Mouse (Mus musculus) urinary bladder, postnatal 10 days (tissue): ENCODE results near the gene Cubn.

Experiments
- DNase-seq: peaks from one replicate; pipeline ENCODE4 v3.0.0; 2022; ENCODE audit warnings: low spot score

The Cubn gene

DNA sequence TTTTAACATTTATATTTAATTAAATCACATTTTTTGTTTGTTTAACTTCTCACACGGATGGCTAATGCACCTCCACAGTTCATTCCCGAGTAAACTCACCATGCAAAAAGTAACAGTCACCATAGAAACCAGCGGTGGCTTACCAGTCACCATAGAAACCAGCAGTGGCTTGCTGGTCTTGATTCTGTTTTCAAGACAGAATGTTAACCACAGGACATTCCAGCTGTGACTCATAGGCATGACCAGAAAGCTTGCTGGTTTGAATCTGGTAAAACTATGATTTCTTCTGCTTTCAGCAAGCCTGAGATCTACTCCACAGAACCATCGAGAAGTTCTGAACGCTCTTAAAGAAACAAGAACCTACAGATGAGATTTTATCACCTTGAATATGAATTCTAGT, 84.3 kb downstream of the Cubn start:
- DNase-seq, result no peak

DNA sequence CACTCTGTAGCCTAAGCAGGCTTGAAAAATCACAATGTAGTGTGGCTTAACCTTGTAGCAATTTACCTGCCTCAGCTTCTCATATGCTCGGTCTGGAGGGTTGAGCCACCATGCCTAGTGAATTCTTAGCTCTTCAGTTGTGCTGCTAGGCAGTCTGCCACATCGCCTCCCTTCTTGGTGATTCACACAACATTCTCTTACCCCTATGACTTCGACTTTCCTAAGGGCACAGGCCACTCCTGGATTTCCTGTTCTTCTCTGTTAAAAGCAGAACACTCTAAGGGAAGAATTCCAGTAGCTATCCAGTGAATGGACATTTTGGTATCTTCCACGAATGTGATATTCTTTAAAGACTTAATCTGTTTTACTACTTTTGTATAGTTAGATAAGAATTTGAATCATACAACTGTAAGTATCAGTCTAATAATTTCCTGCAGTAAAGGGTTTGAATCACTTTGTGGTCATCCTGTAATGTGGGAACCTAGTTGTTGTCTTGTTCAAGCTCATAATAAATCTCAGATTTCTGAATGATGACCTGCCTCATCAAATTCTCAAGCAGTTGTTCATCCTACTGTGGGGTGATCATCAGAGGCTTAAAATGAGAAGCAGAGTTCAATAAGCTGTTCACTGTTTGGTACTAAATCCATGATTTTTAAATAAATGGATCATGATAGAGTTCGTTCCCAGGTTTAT, 86.5 kb downstream of the Cubn start:
- no peak for DNase-seq

DNA sequence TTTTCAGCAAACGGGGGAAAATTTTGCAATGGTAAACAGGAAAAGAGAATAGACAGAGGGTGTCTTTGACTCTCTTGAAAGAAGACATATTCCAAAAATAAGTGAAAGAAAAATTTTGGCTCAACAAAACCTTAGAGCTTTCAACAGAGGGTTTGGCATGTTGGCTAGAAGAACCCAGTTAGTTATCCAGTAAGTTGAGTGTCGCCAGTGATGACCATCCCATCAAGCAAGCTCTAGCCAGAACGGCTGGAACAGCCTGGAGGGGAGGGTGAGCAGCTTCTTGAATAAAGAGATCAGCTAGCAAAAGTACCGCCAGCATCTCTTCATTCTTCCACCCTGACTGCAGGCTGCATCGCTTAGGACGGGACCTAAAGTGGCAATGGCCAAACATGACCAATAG, 90.8 kb downstream of the Cubn start:
- no peak for DNase-seq

DNA sequence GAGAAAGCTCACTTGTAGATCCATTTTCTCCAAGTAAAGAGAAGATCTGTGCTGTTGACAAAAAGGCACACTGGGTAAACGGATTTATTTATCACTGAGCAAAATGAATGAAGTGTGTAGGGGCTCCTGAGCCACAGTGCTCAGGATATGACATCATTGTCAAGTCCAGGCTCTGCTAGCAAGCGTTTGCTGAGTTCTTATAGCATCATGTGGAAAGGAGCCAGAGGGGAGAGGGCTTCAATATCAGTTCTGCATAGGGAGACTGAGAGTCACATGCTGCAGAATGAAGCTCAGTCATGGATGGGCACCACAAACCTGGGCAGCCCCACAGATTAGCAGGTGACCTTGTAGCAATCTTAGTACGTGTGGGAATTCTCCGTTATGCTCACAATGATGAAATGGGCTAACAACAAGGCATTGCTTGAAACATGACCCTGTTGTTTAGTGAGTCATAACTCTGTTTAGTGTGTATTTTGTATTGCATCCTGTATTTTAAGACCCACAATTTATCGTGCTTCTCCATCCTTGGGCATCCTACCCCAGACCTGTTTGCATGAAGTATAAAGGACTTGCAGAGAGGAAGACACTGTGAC, 92.0 kb downstream of the Cubn start:
- no peak for DNase-seq

DNA sequence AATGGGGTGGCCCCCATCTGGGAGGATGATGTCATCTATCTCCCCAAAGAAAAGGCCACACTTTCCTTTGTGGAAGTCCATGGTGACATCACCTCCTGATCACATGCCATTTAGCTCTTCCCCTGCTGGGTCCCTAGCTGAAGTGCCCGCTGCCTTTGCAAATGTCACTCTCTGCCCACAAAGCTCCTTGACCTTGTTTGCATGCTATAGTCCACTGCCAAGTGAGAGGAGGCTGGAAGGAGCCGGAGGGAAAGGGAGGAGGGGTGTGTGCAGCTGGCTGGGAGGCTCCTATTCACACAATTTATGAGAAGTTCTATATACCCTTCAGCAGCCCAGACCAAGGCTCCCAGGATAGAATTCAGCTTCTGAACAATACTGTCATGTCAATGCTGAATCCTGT, 92.7 kb downstream of the Cubn start:
- no peak for DNase-seq

DNA sequence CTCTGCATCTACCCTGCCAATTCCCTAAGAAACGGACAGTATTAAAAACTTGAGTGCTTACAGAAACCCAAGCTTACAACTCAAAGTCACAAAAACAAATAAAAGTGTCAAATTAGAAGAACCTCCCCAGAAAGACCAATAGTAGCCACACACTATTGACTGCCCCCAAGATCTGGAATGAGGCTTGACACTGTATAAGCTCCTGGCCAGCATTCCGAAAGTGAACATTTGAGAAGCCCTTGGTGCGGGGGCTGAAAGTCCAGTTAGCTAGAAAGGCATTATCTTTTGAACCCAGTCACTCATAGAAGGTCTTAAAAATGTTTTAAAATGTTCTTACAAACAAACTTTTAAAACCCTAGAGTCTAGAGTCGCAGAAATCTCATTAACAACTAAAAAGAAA, 93.1 kb downstream of the Cubn start:
- no peak for DNase-seq

DNA sequence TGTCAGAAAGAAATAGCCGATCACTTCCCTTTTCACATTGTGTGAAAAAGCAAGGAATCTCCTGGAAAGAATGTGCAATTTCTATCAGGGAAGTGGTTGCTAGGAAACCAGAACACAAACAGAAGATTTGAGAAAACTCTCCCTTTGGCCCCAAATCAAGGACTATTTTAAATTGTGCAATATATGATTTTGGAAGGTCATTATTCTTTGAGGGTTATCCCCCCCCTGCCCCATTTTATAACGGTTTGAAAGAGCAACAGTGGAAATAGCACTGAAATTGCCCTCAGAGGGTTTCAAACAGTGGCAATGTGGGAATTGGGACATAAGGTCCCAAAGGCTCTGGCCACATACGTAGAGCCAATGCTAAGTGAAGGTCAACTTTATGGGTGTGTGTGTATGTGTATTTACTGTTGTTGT, 95.5 kb downstream of the Cubn start:
- DNase-seq, result no peak

DNA sequence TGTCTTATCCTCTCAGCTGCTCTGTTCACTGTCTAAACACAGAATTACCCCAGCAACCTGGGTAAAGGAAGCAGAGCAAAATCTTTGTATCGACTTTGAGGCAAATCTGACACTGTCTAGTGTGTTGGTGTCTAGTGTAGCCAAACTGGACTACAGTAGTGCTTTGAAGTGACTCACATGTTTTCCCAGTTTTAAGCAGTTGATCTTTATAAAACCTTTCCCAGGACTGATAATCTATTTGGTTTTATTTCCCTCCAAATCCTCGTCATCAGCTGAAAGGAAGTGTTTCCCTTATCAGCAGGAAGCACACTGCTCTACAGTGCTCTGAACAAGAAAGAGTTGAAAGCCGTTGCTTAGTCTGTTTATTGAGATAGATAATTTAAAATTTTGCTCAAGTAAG, 100.6 kb downstream of the Cubn start:
- DNase-seq, result no peak

DNA sequence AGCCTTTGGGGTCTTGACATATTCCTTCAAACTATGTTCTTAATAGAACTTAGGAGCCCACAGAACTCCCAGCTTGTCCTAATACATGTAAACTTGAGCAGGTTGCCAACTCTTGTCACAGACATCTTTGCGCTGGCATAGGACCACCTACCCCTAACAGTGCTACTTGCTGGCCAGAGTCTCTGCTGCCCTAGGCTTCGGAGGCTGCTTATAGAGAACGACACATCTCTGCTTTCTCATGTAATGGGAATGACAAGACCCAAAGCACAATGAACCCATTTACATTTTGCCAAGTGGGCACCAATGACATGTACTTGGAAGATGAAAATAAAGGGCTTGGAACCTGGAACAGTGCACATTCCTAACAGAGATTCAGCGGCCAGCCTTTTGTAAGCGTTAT, 105.0 kb downstream of the Cubn start:
- no peak for DNase-seq

DNA sequence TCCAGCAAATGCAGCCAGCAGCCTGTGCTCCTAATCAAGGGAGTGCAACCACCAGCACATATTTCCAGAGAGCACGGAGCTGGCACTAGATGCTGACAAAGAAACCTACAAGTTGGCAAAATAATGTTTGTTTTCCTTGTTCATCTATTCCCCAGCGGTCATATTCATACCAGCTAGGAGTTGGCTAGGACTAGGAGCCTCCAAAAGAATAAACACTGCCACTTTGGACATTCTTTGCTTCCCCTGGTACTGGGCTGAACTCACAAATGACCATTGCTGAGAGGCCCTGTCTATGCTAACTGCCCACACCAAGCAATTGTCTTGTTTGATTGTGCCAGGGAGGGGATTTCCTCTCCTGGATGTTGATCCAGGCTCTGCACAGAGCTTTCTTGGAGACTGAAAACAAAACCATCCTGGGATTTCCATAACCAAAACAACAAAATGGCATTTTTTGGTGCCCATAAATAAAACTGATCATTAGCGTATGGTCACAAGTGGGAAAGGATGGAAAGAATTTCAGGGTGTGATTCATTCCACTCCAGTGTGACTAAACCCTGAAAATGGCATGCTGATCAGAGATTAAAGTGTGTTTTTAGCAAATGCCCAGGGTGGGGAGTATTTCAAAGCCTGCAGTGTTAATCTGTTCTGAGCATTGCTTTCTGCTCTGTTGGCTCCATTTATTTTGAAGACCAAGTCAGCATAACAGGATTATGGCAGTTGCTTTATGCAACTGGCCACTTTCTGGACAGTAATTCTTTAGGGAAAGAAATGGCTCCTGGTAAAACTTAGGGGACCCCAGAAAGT, 105.9 kb downstream of the Cubn start:
- no peak for DNase-seq

DNA sequence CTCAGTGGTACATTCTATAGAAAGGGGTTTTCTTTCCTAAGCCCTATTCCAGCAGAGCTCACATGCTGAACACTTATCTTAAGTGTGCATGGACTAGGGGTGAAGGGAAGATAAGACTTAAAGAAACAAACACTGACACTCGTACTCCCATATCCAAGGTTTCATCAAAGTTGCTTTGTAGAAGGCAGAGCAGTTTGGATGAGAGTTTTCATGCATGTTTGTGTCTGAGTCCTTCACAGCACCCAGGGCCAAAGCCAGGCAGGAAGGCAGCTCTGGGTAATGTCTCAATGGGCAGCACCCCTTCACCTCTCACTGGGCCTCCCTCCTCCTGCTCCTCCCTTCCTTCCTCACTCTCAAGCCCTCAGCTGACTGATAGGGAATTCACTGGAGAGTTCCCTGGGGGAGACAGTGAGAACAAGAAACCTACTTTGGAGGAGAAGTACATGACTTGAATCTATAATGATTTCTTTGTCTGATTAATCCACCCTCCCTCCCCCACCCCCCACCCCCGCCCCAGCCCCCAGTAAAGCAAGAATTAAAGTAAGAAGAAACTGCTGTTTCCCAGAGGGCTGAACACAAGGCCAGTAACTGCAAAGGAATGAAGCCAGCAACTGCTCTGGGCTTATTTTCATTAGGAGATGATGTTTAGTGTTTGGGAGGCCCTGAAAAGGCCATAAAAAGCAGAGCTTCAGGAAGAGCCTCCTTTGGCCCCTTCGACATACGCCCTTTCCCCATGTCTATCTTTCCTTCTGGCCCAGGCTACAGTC, 106.7 kb downstream of the Cubn start:
- no peak for DNase-seq

DNA sequence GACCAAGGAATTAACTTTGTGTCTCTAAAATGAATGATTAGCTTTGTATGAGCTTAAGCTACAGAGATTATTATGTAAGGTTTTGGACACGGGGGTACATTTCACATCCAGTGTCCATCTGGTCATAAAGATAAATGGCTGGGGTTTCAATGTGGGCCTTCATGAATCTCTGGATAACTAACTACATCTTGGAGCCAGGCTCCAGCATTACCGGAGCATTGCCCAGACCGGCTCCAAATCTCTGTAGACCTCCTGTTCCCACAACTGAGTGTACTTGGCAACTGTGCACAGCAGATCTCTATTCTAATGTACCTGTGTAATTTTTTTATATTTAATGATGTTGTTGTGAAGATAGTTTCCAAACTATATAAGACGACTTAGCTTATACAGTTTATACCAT, 115.4 kb downstream of the Cubn start:
- no peak for DNase-seq

DNA sequence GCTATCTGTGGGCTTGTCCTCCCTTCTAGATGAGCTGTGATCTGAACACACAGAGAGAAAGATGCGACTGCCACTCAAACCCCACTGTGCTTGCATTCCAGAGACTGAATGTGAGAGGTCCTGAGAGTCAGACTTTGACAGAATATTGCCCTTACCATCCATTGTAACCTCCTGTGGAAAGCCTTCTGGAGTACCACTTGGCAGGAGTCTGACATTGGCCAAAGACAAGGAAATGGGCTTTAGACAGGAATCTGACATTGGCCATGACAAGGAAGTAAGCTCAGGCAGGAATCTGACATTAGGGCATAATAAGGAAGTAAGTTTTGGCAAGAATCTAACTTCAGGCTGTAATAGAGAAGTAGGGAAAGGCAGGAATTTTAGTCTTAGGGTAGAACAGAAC, 118.3 kb downstream of the Cubn start:
- DNase-seq, result no peak

DNA sequence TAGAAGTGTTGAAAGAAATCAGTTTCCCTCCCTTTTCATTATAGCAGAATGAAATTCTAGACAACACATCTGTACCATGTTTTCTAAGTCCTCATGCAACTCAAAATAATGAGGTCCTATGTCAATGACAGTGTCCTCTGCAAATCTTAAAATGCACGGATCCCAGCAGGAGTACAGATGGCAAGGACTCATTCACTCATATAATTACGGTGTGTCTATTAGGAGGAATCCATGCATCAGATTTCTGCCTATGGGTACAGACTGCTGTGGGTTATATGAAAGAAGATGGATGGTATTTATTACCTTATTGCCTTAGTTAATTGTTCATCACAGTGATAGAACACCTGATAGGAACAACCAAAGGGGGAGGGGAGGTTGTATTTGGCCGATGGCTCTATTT, 118.8 kb downstream of the Cubn start:
- no peak for DNase-seq

DNA sequence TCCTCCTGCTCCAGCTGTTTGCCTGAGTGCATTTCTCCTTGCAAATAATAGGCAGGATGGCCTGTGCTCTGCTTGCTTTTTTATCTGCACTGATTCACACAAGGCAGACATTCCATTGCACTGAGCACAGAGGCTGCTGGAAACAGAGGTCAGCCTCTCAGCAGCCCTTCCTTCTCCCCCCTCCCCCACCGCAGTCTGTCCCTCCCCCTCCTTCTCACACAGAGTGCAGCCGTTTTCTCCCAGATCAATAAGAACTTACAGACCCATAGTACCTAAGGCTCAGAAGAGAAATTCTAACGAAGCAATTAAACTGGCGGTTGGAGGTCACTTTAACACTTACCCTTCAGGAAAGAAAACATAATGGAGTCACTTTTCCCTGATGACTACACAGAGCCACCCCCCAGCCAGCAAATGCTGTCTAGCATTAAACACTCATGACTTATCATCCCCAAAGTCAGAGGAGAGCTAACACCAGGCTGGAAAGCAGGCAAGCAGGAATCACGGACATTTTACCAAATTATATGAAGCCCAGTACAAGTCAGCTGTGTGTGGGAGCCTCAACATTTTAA, 119.3 kb downstream of the Cubn start:
- no peak for DNase-seq

DNA sequence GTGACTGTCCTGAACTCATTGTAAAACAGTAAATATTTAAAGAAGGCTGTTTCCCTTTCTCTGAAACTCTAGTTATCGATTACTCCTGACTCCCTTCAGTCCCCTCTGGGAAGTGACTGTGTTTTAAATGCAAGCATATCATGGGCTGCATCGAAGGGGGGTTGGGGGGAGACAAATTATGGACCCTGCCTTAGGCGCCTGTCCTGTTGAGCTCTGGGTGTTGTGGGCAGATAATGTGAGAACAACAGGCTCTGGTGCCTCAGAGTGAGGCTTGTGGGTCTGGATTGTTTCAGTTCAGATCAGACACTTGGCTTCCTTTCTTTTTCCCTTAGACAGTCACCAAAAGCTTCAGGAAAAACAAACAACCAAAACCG, 119.8 kb downstream of the Cubn start:
- no peak for DNase-seq

DNA sequence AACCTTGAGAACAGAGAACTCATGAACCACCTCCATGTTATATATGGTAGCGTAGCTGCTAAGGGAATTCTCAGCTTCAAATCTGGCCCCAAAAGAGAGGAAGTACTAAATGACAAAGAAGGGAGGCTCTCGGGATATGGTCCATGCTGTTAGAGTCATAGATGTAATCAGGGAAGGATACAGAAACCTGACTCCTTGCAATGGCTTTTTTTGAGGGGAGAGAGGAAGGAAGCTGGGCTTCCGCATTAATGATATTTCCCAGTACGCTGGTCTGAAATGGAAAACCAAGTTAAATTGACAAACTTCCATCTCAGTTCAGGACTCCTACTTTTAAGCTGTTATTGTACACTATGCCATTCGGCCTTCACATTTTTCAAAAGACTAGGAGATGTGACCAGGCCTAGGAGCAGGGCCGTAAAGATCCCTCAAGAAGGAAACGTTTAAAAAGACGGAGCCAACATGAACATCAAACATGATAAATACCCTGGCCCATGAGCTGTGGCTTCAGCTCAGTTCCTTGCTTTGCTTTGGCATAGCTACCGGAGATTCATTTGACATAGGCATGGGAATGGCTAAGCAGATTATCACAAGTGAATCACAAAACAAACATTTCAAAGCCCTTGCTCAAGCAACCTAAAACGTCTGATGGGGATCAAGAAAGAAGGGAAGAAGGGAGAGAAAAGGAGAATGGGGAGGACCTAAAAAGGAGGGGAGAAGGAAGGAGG, 120.4 kb downstream of the Cubn start:
- no peak for DNase-seq

DNA sequence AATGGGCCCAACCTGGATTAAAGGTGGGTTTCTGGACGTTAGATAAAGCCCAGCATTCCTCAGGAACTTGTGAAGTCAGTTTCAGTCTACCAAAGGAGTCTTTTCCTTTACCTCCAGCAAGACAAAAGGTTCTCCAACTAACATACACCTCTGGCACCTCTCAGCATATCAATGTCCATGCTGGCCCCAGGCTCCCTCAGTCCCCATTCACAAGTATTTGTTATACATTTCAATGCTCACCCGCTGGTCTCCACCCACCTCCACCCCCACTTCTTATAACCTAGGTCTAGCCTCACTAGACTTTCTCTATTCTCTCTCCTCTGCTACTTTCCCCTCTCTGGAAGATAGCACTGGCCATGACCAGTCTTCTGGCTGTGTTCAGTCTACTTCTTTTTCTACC, 121.1 kb downstream of the Cubn start:
- DNase-seq, result no peak

DNA sequence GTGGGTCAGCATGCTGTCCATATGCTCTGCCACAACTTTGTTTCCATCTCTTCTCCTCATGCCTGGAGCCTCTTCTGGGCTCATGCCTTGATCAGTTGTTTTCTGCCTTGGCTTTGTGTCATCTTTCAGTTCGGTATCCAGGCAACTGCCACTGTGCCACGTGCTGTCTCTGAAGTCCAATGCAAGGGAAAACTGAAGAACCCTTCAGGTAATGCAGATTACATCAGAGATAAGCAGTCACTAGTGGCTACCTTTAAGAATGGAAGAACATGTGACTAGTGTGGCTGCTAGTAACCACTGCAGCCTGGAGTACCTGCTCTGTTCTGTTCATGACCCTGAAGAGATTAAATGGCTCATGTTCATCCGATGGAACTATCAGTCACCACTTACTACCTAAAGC, 123.1 kb downstream of the Cubn start:
- no peak for DNase-seq

DNA sequence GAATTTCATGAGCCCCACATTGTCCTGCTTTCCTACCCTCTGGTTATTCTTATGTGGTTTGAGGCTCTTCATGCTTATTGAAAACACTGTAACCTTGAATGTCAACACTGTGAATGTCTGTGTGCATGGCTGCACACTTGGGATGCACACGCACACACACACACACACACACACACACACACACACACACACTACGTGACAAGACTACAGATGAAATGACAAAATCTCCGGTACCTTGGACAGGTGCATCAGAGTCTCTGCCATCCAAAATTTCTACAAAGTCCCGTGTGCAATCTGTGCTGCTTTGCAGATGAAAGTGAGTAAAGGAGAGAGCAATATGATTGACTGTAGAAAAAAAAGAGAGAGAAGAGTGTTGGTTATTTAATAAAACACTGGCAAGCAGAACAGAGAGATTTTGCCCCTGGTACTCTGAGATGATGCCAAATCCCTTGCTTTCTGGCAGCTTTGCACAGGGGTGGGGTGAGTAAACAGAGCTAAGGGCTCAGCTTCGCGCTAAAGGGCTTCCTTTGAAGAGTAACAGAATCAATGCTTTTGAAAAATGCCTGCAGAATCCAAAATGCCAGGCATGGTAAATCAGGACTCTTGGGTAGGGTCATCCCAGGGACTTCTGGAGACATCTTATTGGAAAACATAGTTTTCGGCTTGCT, 133.6 kb downstream of the Cubn start:
- no peak for DNase-seq

DNA sequence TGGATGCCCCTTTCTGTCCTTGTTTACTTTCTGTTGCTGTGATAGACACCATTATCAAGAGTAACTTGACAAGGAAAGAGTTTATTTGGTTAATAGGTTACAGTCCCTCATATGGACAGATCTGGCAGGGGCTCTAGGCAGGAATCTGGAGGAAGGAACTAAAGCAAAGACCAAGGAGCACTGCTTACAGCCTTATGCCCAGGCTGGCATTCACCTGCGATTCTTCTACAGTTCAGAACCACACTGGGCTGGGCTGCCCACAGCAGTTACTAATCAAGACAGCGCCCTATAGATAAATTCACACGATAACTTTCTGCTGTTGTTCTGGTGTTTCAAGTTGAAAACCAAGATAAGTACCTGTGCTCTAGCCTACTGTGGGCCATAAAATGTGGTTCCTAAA, 138.8 kb downstream of the Cubn start:
- no peak for DNase-seq
